Mouse (Mus musculus) gastrocnemius, adult 2 months (tissue): ENCODE data around the gene Trim13. TPM values are rescaled to one million over a fixed set of nuclear protein-coding genes. Genes with fewer than 3 reads are reported as not detected.
"Not testable (repeated sequence)": the region's sequence is repeated elsewhere in the genome, so short reads cannot be mapped to it uniquely, and the experiment has no call there.

Experiments
- DNase-seq: peaks from one replicate; pipeline ENCODE4 v3.0.0; 2022
- H3K27ac ChIP-seq: fragments of 200-600 bp; 2 replicates; pipeline ENCODE4 v1.8.1; 2022; ENCODE audit warnings: mild to moderate bottlenecking
- H3K4me3 ChIP-seq: fragments of 200-600 bp; 2 replicates; pipeline ENCODE4 v1.8.1; 2022; ENCODE audit warnings: mild to moderate bottlenecking, moderate library complexity
- CTCF ChIP-seq: fragments of 200-600 bp; IDR thresholded peaks from 2 replicates; pipeline ENCODE4 v1.8.1; 2022; ENCODE audit warnings: antibody characterized with exemption, mild to moderate bottlenecking, moderate library complexity
- intact Hi-C: fragments of 180-260 bp; cut with DNase I; formaldehyde crosslinking; loops from one replicate; pipeline ENCODE4 v1.15.1; 2025
- long read RNA-seq, 2 experiments: library from polyadenylated mRNA; stranded (forward); transcript quantifications; one replicate each; pipeline ENCODE4 v2.0.0; 2021
- total RNA-seq, 2 experiments: library from RNA; stranded (reverse); gene quantifications; 2 replicates each; pipeline ENCODE4 v1.2.3; 2021

The Trim13 gene
- 1 to 10 TPM; 6.6 to 8.5 TPM for total RNA-seq
- long read RNA-seq, experiment 1, partial matches to known transcripts: 4 of 7 reads
- long read RNA-seq, experiment 1, other reads (novel, unspliced or antisense): 1 of 7 reads
- long read RNA-seq, experiment 2, partial matches to known transcripts: 6 of 7 reads
- long read RNA-seq, experiment 2, other reads (novel, unspliced or antisense): 0 of 7 reads

DNA sequence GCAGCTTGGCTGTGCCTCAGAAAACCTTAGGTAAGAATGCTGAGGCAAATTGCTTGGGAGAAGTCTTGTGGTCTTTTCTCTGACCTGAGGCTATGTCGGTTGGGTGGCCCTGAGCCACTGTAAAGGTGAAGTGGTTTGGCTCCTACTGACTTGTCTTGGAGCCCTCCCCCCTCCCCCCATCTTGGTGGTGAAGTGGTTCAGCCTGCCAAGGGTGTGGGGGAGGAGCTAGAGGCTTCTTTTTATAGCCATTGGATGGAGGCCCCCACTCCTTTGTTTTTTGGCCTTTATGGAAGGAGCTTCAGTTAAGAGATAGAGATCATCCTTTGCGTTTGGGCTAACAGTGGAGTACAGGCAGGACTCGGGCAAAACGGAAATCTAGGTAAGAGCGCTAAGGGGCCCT lies at the start of gene Trim13:
TSS of gene Trim13 (plus strand) at position 280 of the 400 bp plus-strand sequence.
- Histone ChIP-seq H3K27ac (peak within 1 kb of the TSS; percentile 89), H3K4me3 (peak within 1 kb of the TSS; percentile 91)
- no peak for TF ChIP-seq CTCF
- DNase-seq: no peak
- intact Hi-C loops: no loop called here

DNA sequence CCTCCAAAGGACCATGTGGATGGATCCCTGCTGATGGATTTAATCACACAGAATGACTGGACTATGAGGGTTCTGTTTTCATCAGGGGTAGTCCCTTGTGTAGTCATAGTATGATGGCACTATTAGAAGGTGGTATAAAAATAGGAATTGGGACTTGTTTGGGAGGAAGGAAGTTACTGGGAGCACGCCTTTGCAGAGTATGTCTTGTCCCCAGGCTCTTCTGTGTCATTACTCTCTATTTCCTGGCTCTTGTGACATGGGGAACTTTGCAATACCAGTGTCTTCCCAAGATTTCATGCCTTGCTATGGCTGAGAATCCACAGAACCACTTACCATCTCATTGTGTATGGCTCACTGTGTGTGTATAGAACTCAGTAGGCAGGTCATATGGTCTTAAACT lies 49.4 kb upstream of the Trim13 start:
- no peak for DNase-seq
- intact Hi-C loops: no loop called here
- Histone ChIP-seq H3K4me3 (no peak overlapping the region), H3K27ac (no peak overlapping the region)
- no peak for TF ChIP-seq CTCF

- Histone ChIP-seq H3K4me3 (peak overlapping the region; percentile 91), H3K27ac (peak overlapping the region; percentile 98)
- intact Hi-C loops: loop anchor here (5.0 kb wide), 3 partner anchors 91 to 224 kb away; no protein-coding TSS in a partner anchor
- no peak for TF ChIP-seq CTCF
- peak; percentile 66 for DNase-seq
Observed at GRCm38 (mm10) chr14:61555931-61556288, 42.1 kb upstream of the Trim13 start.

DNA sequence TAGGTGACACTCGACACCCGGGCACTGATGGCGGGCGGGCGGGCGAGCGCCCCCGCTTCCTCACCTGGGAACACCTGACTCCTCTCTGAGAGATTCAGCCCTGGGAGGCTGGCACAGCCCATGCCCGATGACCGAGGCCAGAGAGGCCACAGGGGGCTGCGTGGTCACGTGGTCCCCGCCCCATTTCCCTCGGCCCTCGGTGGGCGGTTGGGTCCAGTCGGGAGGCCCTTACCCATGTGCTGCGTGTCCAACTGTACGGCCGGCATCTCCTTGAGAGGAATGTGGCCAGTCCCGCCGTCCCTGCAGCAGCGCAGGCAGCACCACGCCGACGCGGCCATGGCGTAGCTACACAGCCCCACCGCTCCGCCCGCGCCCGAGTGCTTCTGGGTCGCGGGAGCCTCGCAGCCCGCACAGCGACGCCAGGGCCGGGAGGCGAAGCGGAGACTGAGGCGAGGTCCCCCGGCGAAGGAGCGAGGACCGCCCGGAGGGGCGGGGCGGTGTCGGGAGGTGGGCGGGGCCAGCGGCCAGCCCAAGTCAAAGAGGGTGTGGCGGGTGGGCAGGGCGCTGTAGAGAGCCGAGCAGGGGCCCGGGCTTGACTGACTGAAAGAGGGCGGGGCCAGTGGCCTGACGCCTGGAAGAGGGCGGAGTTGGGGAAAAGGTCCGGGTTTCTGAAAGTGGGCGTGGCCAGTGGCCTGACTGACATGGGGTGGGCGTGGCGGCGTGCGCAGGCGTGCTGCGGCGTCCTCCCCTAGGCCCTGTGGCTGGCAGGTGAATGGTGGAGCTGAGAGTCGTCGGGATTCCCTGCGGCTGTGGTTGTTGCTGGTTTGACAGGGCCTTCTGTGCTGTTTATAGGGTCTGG lies 41.5 kb upstream of the Trim13 start, which contains the start of gene Spryd7:
TSS of gene Spryd7 (minus strand) at position 598 of the 859 bp plus-strand sequence.
- no peak for TF ChIP-seq CTCF
- peak; percentile 98 for DNase-seq
- intact Hi-C loops: loop anchor here (5.0 kb wide), 3 partner anchors 91 to 224 kb away; no protein-coding TSS in a partner anchor
- peak within 1 kb of the TSS; percentile 91 for H3K4me3 ChIP-seq
- peak within 1 kb of the TSS; percentile 98 for H3K27ac ChIP-seq

GRCm38 (mm10) chr14:61558901-61559300 lies 39.1 kb upstream of the Trim13 start:
- Histone ChIP-seq H3K4me3 (no peak overlapping the region), H3K27ac (no peak overlapping the region)
- no peak for DNase-seq
- intact Hi-C loops: loop anchor here (5.0 kb wide), 3 partner anchors 88 to 227 kb away; no protein-coding TSS in a partner anchor
- TF ChIP-seq CTCF: no peak

GRCm38 (mm10) chr14:61559856-61560255 lies 38.2 kb upstream of the Trim13 start:
- TF ChIP-seq CTCF: no peak
- Histone ChIP-seq H3K4me3 (no peak overlapping the region), H3K27ac (no peak overlapping the region)
- DNase-seq: no peak
- intact Hi-C loops: loop anchor here (5.0 kb wide), 3 partner anchors 87 to 228 kb away; no protein-coding TSS in a partner anchor

GRCm38 (mm10) chr14:61566211-61566610 lies 31.8 kb upstream of the Trim13 start:
- H3K4me3 ChIP-seq, H3K27ac ChIP-seq, DNase-seq, intact Hi-C loops: not testable (repeated sequence)

DNA sequence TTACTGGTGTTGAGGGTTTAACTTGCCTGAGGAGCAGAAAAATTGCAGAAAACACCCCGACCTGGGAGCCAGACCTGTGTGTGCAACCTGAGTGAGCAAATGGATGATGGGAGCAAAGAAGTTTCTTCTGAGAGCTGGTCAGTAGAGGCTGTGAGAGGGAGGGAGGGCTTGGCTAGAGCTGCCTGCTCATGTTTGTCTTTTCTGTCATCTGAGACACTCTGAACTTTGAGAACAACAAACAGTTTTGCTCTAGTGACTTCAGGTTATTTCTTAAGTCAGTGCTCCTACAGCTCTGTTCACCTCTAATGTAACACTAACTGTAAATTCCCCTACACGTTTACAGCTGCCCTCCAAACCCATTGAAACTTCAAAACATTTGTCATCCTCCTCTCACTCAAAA lies 28.7 kb upstream of the Trim13 start:
- H3K4me3 ChIP-seq: no peak overlapping the region
- intact Hi-C loops: no loop called here
- TF ChIP-seq CTCF: no peak
- no peak for DNase-seq
- H3K27ac ChIP-seq: no peak overlapping the region

- intact Hi-C loops: loop anchor here (1.0 to 10.0 kb wide), 4 partner anchors 323 to 763 kb away; no protein-coding TSS in a partner anchor
- Histone ChIP-seq H3K4me3 (peak overlapping the region; percentile 53), H3K27ac (peak overlapping the region; percentile 67; the same call in 1 of the 2 replicates)
- peak; percentile 91 for DNase-seq
- peak; percentile 97; the same call in 1 of the 2 replicates for TF ChIP-seq CTCF
Observed at GRCm38 (mm10) chr14:61571366-61571765, 26.7 kb upstream of the Trim13 start.

- intact Hi-C loops: loop anchor here (1.0 to 10.0 kb wide), 3 partner anchors 323 to 885 kb away; no protein-coding TSS in a partner anchor
- no peak for DNase-seq
- Histone ChIP-seq H3K4me3 (no peak overlapping the region), H3K27ac (no peak overlapping the region)
- TF ChIP-seq CTCF: no peak
Observed at GRCm38 (mm10) chr14:61572131-61572530, 25.9 kb upstream of the Trim13 start.

GRCm38 (mm10) chr14:61575066-61575465 lies 23.0 kb upstream of the Trim13 start:
- intact Hi-C loops: loop anchor here (2.0 to 10.0 kb wide), 3 partner anchors 74 to 760 kb away; no protein-coding TSS in a partner anchor
- no peak for TF ChIP-seq CTCF
- Histone ChIP-seq H3K27ac (peak overlapping the region; percentile 92), H3K4me3 (peak overlapping the region; percentile 47)
- peak; percentile 77 for DNase-seq

DNA sequence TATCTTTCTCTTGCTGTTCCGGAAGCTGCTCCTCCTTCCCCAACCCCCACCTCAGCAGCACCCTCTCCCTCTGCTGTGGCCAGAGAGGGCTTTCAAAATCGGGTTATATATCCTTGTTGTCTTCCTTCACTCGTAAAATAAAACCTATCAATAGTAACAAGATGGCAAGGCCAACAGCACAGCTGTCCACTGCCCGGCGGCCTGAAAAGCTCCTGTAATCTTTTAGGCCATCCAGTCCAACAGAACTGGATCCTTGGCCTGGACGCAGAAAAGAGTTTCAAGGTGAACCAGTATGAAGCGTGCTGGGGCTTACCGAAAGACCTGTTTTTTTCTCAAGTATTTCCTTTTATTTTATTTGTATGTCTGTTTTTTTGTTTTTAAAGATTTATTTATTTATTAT lies 22.1 kb upstream of the Trim13 start:
- peak overlapping the region; percentile 35 for H3K4me3 ChIP-seq
- intact Hi-C loops: loop anchor here (2.0 to 10.0 kb wide), 3 partner anchors 73 to 759 kb away; no protein-coding TSS in a partner anchor
- no peak for TF ChIP-seq CTCF
- H3K27ac ChIP-seq: peak overlapping the region; percentile 92
- DNase-seq: peak; percentile 70
